Mouse (Mus musculus) bone marrow, adult 2 months (tissue): ENCODE measurements around the gene Aif1.

Experiments
- CTCF ChIP-seq: fragments of 200-500 bp; IDR thresholded peaks from 2 replicates; pipeline ENCODE4 v1.5.1; 2011; ENCODE audit warnings: low read length, control low read depth; ENCODE audit not compliant: control insufficient read depth, insufficient read depth
- POLR2A ChIP-seq: fragments of 200-500 bp; IDR thresholded peaks from 2 replicates; pipeline ENCODE4 v1.6.1; 2011; ENCODE audit warnings: low read depth, mild to moderate bottlenecking, control low read depth, low read length, borderline replicate concordance; ENCODE audit not compliant: control insufficient read depth

GRCm38 (mm10) chr17:35125081-35125480 is 50.8 kb downstream of the Aif1 start:
- TF ChIP-seq CTCF (no peak), POLR2A (no peak)
